Mouse (Mus musculus) kidney, adult 2 months (tissue): ENCODE measurements around the gene Ak2.

Experiments
- CTCF ChIP-seq: fragments of 200-500 bp; conservative IDR thresholded peaks from 2 replicates; pipeline ENCODE4 v1.5.1; 2011; ENCODE audit warnings: low read depth, mild to moderate bottlenecking, control low read depth, low read length, moderate library complexity, mixed read lengths; ENCODE audit not compliant: insufficient read depth, insufficient read length
- POLR2A ChIP-seq: fragments of 200-500 bp; IDR thresholded peaks from one replicate; pipeline ENCODE4 v1.6.1; 2011; ENCODE audit warnings: low read depth, low read length, control low read depth

DNA sequence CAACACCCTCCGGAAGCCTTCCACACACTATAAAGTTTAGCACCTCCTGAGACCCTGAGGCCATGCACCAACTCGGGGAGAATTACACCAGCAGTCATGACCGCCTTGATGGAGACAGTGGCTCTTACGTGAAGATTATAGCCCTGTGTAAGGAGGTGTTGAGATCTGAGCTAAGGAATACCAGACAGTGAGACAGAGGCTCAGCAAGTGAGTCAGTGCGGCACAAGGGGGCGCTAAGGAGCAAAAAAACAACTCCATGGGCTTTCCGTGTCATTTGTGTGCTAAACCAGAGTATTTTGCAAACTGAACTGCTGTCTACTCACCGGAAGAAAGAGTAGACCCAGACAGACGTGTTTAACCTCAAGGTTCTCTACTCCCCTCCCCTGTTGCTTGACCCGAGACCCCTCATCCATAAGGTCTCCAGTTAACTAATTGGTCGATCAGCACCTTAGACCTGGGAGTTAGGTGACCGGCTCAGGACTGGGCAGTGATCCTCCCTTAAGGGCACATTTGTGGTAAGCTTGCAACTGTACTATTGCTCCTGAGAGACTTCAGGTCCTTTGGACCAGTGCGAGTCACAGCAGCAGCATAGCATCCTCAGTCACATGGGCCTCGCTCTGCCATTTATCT lies 20.6 kb upstream of the Ak2 start:
- TF ChIP-seq POLR2A (no peak), CTCF (peak; percentile 90)
